Mouse (Mus musculus) embryonic facial prominence, embryonic 11.5 days (tissue): Measurements from ENCODE around the gene Ppp2r3a. TPM values are rescaled to one million over a fixed set of nuclear protein-coding genes. Genes with fewer than 3 reads are reported as not detected.

ENCODE experiments used
- ATAC-seq: fragments of 200-750 bp; cut with Nextera tagmentation; replicated peaks from 2 replicates; pipeline ENCODE4 v1.8.0; 2017; ENCODE audit warnings: low read depth; ENCODE audit not compliant: insufficient number of reproducible peaks, low FRiP score, low TSS enrichment
- DNase-seq: peaks from one replicate; pipeline ENCODE4 v3.0.0-alpha.2; 2015; ENCODE audit warnings: low spot score
- H3K27ac ChIP-seq: fragments of 300-500 bp; sonication (generic); replicated peaks from 2 replicates; pipeline ENCODE4 v1.5.1; 2014; ENCODE audit warnings: mild to moderate bottlenecking, low read depth, low read length, control low read depth
- H3K27me3 ChIP-seq: fragments of 300-500 bp; sonication (generic); 2 replicates; pipeline ENCODE4 v1.6.1; 2014; ENCODE audit warnings: mild to moderate bottlenecking, low read length, moderate library complexity, mixed read lengths; ENCODE audit not compliant: control insufficient read depth, insufficient read depth
- H3K36me3 ChIP-seq: fragments of 300-500 bp; sonication (generic); replicated peaks from 2 replicates; pipeline ENCODE4 v1.6.1; 2014; ENCODE audit warnings: low read depth, mild to moderate bottlenecking, low read length, moderate library complexity, mixed read lengths; ENCODE audit not compliant: control insufficient read depth, insufficient read depth
- H3K4me1 ChIP-seq: fragments of 300-500 bp; sonication (generic); 2 replicates; pipeline ENCODE4 v1.6.1; 2014; ENCODE audit warnings: low read length, mixed read lengths; ENCODE audit not compliant: control insufficient read depth, insufficient read depth
- H3K4me2 ChIP-seq: fragments of 300-500 bp; sonication (generic); 2 replicates; pipeline ENCODE4 v1.6.1; 2014; ENCODE audit warnings: low read depth, mild to moderate bottlenecking, control low read depth, low read length, moderate library complexity
- H3K4me3 ChIP-seq: fragments of 300-500 bp; sonication (generic); 2 replicates; pipeline ENCODE4 v1.5.1; 2014; ENCODE audit warnings: low read depth, low read length, control low read depth
- H3K9ac ChIP-seq: fragments of 300-500 bp; sonication (generic); replicated peaks from 2 replicates; pipeline ENCODE4 v1.6.1; 2014; ENCODE audit warnings: mild to moderate bottlenecking, control low read depth, low read length
- H3K9me3 ChIP-seq: fragments of 300-500 bp; sonication (generic); replicated peaks from 2 replicates; pipeline ENCODE4 v1.6.1; 2016; ENCODE audit warnings: mild to moderate bottlenecking, low read length, inconsistent platforms, mixed read lengths; ENCODE audit not compliant: control insufficient read depth
- WGBS: fragments of 180-500 bp; shearing (Covaris S2); extraction: QIAGEN DNeasy Blood & Tissue Kit; methylation state at CpG from one replicate; pipeline ENCODE4 v1.1.7; 2014; 5-methylcytosine and 5-hydroxymethylcytosine counted together
- polyA plus RNA-seq: library from polyadenylated mRNA; unstranded; fragments of >200 nt; fragmentation: Nextera tagmentation; extraction: Ambion mirVana; gene quantifications from 2 replicates; pipeline ENCODE4 v1.2.1, GENCODE M21; 2014

Gene Ppp2r3a
- polyA plus RNA-seq, 1 experiment from 2014 or later, result 17.3 TPM

DNA sequence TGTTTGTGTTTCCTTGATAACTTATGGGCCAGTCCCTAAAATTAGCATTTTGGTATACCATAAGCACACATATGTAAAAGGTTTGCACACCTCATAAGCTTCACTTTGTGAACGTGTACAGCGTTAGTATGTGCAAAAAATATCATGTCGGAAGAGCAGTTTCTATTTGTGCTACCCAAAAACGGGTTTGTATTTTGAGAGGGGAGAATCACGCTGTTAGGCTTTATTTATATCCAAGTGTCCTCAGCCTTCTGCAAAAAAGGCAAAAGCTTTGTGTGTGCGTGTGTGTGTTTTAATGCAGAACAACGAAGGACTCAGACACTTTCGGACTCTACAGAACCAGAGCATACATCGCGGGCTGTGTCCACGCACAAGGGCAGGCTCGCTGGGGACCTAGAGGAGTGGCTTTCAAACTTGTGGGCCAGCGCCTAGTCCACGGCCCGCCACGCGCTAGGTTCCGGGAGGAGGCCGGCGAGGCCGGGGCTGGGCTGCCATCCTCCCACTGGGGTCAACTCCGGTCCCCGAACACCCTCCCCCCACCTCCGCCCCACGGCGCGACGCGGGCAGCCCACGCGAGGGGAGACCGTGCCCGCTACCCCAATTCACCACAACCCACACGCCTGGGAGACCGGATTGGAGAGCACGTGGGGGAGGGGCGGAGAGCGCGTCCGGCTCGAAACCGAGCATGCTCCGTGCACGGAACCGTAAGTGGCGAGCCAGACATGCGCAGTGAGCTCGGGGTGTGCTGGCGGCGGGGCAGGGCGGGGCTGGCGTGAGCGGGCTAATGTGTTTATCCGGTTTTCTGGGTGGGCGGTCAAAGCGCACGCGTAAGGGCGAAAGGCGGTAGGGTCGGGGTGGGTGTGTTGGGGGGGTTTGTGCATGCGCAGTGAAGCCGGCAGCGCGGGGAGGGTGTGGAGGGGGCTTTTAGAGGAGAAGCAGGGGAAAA is 178.3 kb downstream of the Ppp2r3a start:
- H3K36me3 ChIP-seq, result no peaks in the 10 kb centered on the region
- no peaks in the 10 kb centered on the region for H3K9me3 ChIP-seq
- H3K9ac ChIP-seq, result peak overlapping the region; percentile 93
- H3K4me3 ChIP-seq, result peak overlapping the region; percentile 80
- H3K4me1 ChIP-seq, result no peaks in the 10 kb centered on the region
- 1% methylated on average over 51 of the region's 65 CpGs for WGBS
- H3K4me2 ChIP-seq, result peak overlapping the region; percentile 63
- H3K27me3 ChIP-seq, result no peaks in the 10 kb centered on the region
- H3K27ac ChIP-seq, result peak overlapping the region; percentile 97
- DNase-seq, result peak; percentile 98
- peak; percentile 94 for ATAC-seq

DNA sequence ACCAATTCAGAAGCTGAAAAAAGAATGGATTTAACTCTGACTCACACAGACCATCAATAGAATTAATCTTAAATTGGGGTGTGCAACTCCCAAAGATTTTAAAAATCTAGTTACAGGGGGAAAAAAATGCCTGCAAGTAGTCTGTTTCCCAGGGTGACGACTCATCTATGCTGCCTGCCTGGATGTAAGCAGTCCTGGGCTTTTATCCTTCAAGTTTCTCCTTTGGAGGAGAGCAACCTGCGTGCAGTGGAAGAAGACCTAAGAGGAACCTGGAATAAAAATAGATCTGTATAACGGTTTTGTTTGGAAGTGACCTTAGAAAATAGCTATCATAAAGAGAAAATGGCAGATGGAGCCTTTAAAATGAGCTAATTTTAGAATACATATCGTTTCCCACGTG is 179.1 kb downstream of the Ppp2r3a start:
- no peak overlapping the region for H3K4me2 ChIP-seq
- H3K27ac ChIP-seq, result no peak overlapping the region
- H3K27me3 ChIP-seq, result no peaks in the 10 kb centered on the region
- no peaks in the 10 kb centered on the region for H3K4me1 ChIP-seq
- 59% methylated on average over 5 of the region's 5 CpGs for WGBS
- ATAC-seq (no peak), DNase-seq (no peak)
- no peaks in the 10 kb centered on the region for H3K9me3 ChIP-seq
- no peak overlapping the region for H3K4me3 ChIP-seq
- H3K36me3 ChIP-seq, result no peaks in the 10 kb centered on the region
- H3K9ac ChIP-seq, result no peak overlapping the region

DNA sequence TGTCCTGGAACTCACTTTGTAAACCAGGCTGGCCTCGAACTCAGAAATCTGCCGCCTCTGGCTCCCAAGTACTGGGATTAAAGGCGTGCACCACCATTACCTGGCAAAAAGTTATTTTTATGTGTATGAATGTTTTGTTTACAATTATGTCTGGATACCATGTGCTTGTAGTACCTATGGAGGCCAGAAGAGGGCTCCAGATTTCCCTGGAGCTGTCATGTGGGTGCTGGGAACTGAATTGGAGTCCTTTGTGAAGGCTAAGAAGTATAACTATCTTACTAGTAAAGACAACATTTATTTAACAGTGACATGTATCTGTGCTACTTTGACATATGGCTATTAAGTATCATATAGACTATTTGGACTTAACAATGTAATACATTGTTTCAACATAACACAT is 181.8 kb downstream of the Ppp2r3a start:
- no peaks in the 10 kb centered on the region for H3K9me3 ChIP-seq
- no peak overlapping the region for H3K27ac ChIP-seq
- H3K9ac ChIP-seq, result no peak overlapping the region
- DNase-seq (no peak), ATAC-seq (no peak)
- no peaks in the 10 kb centered on the region for H3K36me3 ChIP-seq
- H3K4me2 ChIP-seq, result no peak overlapping the region
- H3K4me1 ChIP-seq, result no peaks in the 10 kb centered on the region
- H3K4me3 ChIP-seq, result no peak overlapping the region
- 94% methylated on average over 3 of the region's 3 CpGs for WGBS
- no peaks in the 10 kb centered on the region for H3K27me3 ChIP-seq

DNA sequence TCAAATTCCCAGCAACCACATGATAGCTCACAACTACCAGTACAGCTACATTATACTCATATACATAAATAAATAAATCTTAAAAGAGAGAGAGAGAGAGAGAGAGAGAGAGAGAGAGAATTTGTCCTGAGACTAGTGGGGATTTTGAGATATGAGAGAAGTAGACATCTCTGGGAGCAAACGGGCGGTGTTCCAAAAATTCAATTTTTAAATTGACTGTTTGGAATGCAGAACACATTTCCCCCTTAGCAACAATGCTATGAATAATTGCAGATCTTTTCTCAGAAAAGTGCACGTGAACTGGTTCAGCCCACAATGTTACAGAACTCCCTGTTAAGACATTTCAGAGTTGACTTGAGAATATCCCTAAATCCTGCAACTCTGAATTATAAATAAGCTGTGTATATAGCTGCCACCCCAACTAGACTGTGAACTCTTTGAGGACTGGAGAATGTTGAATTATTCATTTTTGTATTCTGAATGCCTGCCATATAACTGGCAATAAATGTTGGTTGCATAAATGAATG is 186.5 kb downstream of the Ppp2r3a start:
- 97% methylated on average over 3 of the region's 3 CpGs for WGBS
- H3K9ac ChIP-seq, result no peak overlapping the region
- no peak overlapping the region for H3K4me2 ChIP-seq
- no peaks in the 10 kb centered on the region for H3K36me3 ChIP-seq
- H3K9me3 ChIP-seq, result no peaks in the 10 kb centered on the region
- DNase-seq (no peak), ATAC-seq (no peak)
- H3K4me1 ChIP-seq, result no peaks in the 10 kb centered on the region
- H3K4me3 ChIP-seq, result no peak overlapping the region
- no peak overlapping the region for H3K27ac ChIP-seq
- H3K27me3 ChIP-seq, result no peaks in the 10 kb centered on the region

DNA sequence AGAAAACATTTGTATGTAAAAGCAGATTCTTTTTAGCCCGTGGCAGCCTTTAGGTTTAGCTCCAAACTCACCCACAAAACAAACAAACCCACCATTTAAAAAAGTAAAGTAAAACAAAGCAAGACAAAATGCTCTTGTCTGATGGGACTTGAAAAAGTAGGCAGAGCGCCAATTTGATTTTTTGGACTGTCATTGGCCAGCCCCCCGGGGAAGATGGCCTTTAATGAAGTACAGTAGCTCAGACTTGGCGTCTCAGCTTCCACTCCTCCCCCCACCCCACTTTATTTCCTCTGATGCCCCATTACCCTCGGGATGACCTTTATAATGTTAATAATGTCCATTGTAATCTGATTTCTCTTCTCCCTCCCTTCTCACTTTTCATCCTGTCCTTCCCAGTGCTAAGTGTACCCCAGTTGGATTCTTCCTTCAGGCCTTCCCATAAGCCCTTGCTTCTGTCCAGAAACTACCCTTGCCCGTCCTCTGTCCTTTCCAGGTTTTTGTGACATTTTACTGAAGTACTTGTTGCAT is 189.3 kb downstream of the Ppp2r3a start:
- ATAC-seq (no peak), DNase-seq (no peak)
- Histone ChIP-seq H3K27ac (no peak overlapping the region), H3K36me3 (no peaks in the 10 kb centered on the region), H3K4me2 (no peak overlapping the region), H3K4me1 (no peaks in the 10 kb centered on the region), H3K4me3 (no peak overlapping the region), H3K27me3 (no peaks in the 10 kb centered on the region), H3K9me3 (no peaks in the 10 kb centered on the region), H3K9ac (no peak overlapping the region)
- 64% methylated on average over 6 of the region's 6 CpGs for WGBS

DNA sequence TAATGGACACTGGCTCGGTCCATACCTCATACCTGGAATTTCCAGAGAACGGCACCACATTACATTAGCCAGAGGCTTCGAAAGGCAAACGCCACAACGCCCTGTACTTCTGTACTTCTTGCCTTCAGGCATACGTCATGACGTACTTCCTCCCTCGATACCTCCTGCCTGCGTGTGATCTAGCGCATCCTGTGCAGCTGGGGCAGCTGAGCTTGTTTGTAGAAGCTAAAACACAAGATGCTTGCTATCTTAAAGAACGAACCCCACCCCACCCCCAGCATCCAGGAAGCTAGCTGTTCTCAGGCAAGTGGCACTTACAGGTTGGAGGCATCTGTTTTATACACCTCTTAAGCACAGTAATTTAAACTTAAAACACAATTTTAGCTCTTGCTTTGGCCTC is 190.6 kb downstream of the Ppp2r3a start:
- DNase-seq, result no peak
- 62% methylated on average over 11 of the region's 11 CpGs for WGBS
- ATAC-seq, result no peak
- Histone ChIP-seq H3K4me3 (no peak overlapping the region), H3K27ac (no peak overlapping the region), H3K27me3 (no peaks in the 10 kb centered on the region), H3K4me2 (no peak overlapping the region), H3K9me3 (no peaks in the 10 kb centered on the region), H3K9ac (no peak overlapping the region), H3K4me1 (no peaks in the 10 kb centered on the region), H3K36me3 (no peaks in the 10 kb centered on the region)

DNA sequence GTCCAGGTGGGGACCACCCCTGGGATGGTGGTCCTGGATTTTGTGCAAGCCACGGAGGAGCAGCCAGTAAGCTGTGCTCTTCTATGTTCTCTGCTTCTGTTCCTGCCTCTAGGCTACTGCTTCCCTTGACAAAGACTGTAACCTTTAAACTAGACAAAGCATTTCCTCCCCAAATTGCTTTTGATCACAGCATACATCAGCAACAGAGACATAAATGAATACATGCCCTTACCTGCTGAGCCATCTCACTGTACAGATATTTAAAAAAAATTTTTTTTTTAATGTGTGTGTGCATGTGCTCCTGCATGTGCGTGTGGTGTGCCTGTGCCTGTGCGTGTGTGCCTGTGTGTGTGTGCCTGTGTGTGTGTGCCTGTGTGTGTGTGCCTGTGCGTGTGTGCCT is 194.4 kb downstream of the Ppp2r3a start:
- Histone ChIP-seq H3K27ac (no peak overlapping the region), H3K27me3 (no peaks in the 10 kb centered on the region), H3K9me3 (no peaks in the 10 kb centered on the region), H3K4me1 (no peaks in the 10 kb centered on the region), H3K36me3 (no peaks in the 10 kb centered on the region), H3K9ac (no peak overlapping the region), H3K4me3 (no peak overlapping the region), H3K4me2 (no peak overlapping the region)
- no peak for ATAC-seq
- DNase-seq, result no peak
- WGBS, result 92% methylated on average over 4 of the region's 4 CpGs
